In the genomic region with DNA sequence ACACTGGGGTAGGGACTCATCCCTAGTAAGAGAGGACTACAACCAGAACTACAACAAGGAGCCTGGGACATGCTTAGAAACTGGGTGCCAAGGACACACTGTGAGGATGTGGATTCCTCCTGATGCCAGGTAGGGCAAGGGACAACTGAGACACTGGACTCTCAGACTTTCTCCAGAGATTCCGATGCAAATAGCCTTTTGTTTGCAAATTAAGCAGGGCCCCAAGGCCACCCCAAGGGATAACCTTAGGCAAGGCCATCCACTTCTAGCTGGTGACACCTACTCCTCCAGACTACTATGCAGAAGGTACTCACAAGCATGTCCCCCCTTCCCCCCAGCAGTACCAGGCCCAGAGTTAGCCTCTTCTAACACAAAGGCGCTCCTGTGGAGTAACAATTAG, we compare ENCODE assay signal across 17 mouse cellular contexts. TPM values are rescaled to one million over a fixed set of nuclear protein-coding genes. Genes with fewer than 3 reads are reported as not detected.
A peak's percentile ranks its signal among the peaks of the same experiment; 100 is the strongest.
DNase-seq lines count a peak whose midpoint lies in the region; ATAC-seq and TF ChIP-seq lines count a peak whose summit lies in the region.
"Had no signal": no experiment of that assay in that cellular context is flagged by ENCODE, and none has a peak within 500 bp of the region (broad histone marks: within the 10 kb centered on the region; RNA-seq: fewer than 3 reads in every experiment).

No protein-coding gene starts in this region.

- no peak for TF ChIP-seq POLR2A in kidney, adult 2 months (IDR thresholded peaks at IDR 0.05; ENCODE audit: low read depth, low read length)

- peak; percentile 58 for DNase-seq in kidney, adult 2 months
- DNase-seq in kidney, postnatal 10 days, result no peak
- peak; percentile 7 for DNase-seq in ES-CJ7 (ENCODE audit: low read depth, low spot score)
- peak; percentile 63 for DNase-seq in kidney, adult 9 months
- DNase-seq in right cerebral cortex, adult 18-20 months, result no peak
- DNase-seq: cerebellum, adult 18-20 months; retina, postnatal 1 day; thymus, adult 2 months had no signal

- no peak for ATAC-seq in liver, embryonic 12.5 days
- ATAC-seq in neural tube, embryonic 15.5 days (ENCODE audit: low FRiP score), result no peak
- ATAC-seq: intestine, postnatal 0 days; lung, postnatal 0 days; midbrain, embryonic 13.5 days had no signal

- no peak overlapping the region for H3K9ac ChIP-seq in liver, embryonic 12.5 days
- no peak overlapping the region for H3K9ac ChIP-seq in neural tube, embryonic 15.5 days (replicated peaks)
- H3K9ac ChIP-seq: embryonic facial prominence, embryonic 12.5 days; forebrain, embryonic 12.5 days; hindbrain, embryonic 12.5 days; midbrain, embryonic 13.5 days; stomach, embryonic 15.5 days had no signal

- 73% methylated on average over 2 of the region's 2 CpGs for WGBS in kidney, adult 2 months
- 74% methylated on average over 2 of the region's 2 CpGs for WGBS in liver, embryonic 12.5 days (ENCODE audit: insufficient replicate concordance)
- 64% methylated on average over 2 of the region's 2 CpGs for whole genome bisulfite sequencing in neural tube, embryonic 15.5 days

- no peaks in the 10 kb centered on the region for H3K9me3 ChIP-seq in liver, embryonic 12.5 days (replicated peaks)
- no peaks in the 10 kb centered on the region for H3K9me3 ChIP-seq in neural tube, embryonic 15.5 days (replicated peaks)
- H3K9me3 ChIP-seq: embryonic facial prominence, embryonic 12.5 days; forebrain, embryonic 12.5 days; hindbrain, embryonic 12.5 days; midbrain, embryonic 13.5 days; stomach, embryonic 15.5 days had no signal

- peaks cover 23% of the 10 kb centered on the region; the same call in 1 of the 2 replicates for H3K4me1 ChIP-seq in kidney, adult 2 months (ENCODE audit: control insufficient read depth, insufficient read depth, low read length)
- peaks cover 47% of the 10 kb centered on the region for H3K4me1 ChIP-seq in liver, embryonic 12.5 days
- peaks cover 12% of the 10 kb centered on the region for H3K4me1 ChIP-seq in neural tube, embryonic 15.5 days

- peak overlapping the region; percentile 91; the same call in 1 of the 2 replicates for H3K4me2 ChIP-seq in liver, embryonic 12.5 days
- no peak overlapping the region for H3K4me2 ChIP-seq in neural tube, embryonic 15.5 days

- H3K27ac ChIP-seq in kidney, adult 2 months (ENCODE audit: insufficient read depth, low read depth, low read length), result peak overlapping the region; percentile 82
- no peak overlapping the region for H3K27ac ChIP-seq in liver, embryonic 12.5 days
- no peak overlapping the region for H3K27ac ChIP-seq in neural tube, embryonic 15.5 days (replicated peaks)
- H3K27ac ChIP-seq: embryonic facial prominence, embryonic 12.5 days; forebrain, embryonic 12.5 days; hindbrain, embryonic 12.5 days; midbrain, embryonic 13.5 days; stomach, embryonic 15.5 days had no signal

- H3K27me3 ChIP-seq in kidney, adult 2 months (replicated peaks; ENCODE audit: control insufficient read depth, insufficient read depth, low read length), result no peaks in the 10 kb centered on the region
- H3K27me3 ChIP-seq in liver, embryonic 12.5 days (replicated peaks), result peaks cover 32% of the 10 kb centered on the region
- peaks cover 33% of the 10 kb centered on the region for H3K27me3 ChIP-seq in neural tube, embryonic 15.5 days (replicated peaks)

- no peak for TF ChIP-seq CTCF in kidney, adult 2 months (conservative IDR thresholded peaks at IDR 0.05; ENCODE audit: insufficient read depth, insufficient read length, low read depth, low read length)

- peak overlapping the region; percentile 82 for H3K4me3 ChIP-seq in kidney, adult 2 months (ENCODE audit: insufficient read depth, low read depth, low read length)
- H3K4me3 ChIP-seq in liver, embryonic 12.5 days, result no peak overlapping the region
- no peak overlapping the region for H3K4me3 ChIP-seq in neural tube, embryonic 15.5 days (replicated peaks)
- H3K4me3 ChIP-seq: embryonic facial prominence, embryonic 12.5 days; hindbrain, embryonic 12.5 days; midbrain, embryonic 13.5 days had no signal

- no peaks in the 10 kb centered on the region for H3K36me3 ChIP-seq in kidney, adult 2 months (ENCODE audit: control insufficient read depth, insufficient read depth, low read length)
- no peaks in the 10 kb centered on the region for H3K36me3 ChIP-seq in liver, embryonic 12.5 days
- no peaks in the 10 kb centered on the region for H3K36me3 ChIP-seq in neural tube, embryonic 15.5 days
- H3K36me3 ChIP-seq: embryonic facial prominence, embryonic 12.5 days; forebrain, embryonic 12.5 days; hindbrain, embryonic 12.5 days; midbrain, embryonic 13.5 days; stomach, embryonic 15.5 days had no signal

RNA-seq across cellular contexts. Expression of gene Susd3, which starts 1.9 kb away (rescaled TPM):
- 50.1 and 62.3 TPM in 2 replicates for polyA plus RNA-seq in kidney, adult 2 months (2012; rRNA removed)
- polyA plus RNA-seq in liver, embryonic 12.5 days (2016; fragmentation: Nextera tagmentation; extraction: Ambion mirVana), result 2.4 and 2.5 TPM in 2 replicates
- polyA plus RNA-seq in neural tube, embryonic 15.5 days (2015; fragmentation: Nextera tagmentation; extraction: Ambion mirVana), result 0.95 and 2.1 TPM in 2 replicates

RNA-seq across cellular contexts. Expression of gene Card19, which starts 30.8 kb away (rescaled TPM):
- 108 and 124 TPM in 2 replicates for polyA plus RNA-seq in kidney, adult 2 months (2012; rRNA removed)
- 16.5 and 17.0 TPM in 2 replicates for polyA plus RNA-seq in liver, embryonic 12.5 days (2016; fragmentation: Nextera tagmentation; extraction: Ambion mirVana)
- 44.6 and 45.5 TPM in 2 replicates for polyA plus RNA-seq in neural tube, embryonic 15.5 days (2015; fragmentation: Nextera tagmentation; extraction: Ambion mirVana)

RNA-seq across cellular contexts. Expression of gene Ninj1, which starts 59.3 kb away (rescaled TPM):
- polyA plus RNA-seq in kidney, adult 2 months (2012; rRNA removed), result 735 and 1,000 TPM in 2 replicates
- polyA plus RNA-seq in liver, embryonic 12.5 days (2016; fragmentation: Nextera tagmentation; extraction: Ambion mirVana), result 41.5 and 42.6 TPM in 2 replicates
- 37.4 and 38.9 TPM in 2 replicates for polyA plus RNA-seq in neural tube, embryonic 15.5 days (2015; fragmentation: Nextera tagmentation; extraction: Ambion mirVana)

Comparison
In these comparisons a context has a peak if more than half of its experiments do, and no peak if none do; other contexts are left out.
1. DNase-seq: peak in kidney, adult 2 months (single experiment), ES-CJ7 (single experiment) and kidney, adult 9 months (single experiment); none in kidney, postnatal 10 days (single experiment) and right cerebral cortex, adult 18-20 months (single experiment).
2. RNA of gene Susd3, which starts 1.9 kb away (polyA plus RNA-seq): 50.1 to 62.3 TPM in kidney, adult 2 months; 2.4 to 2.5 TPM in liver, embryonic 12.5 days and 0.95 to 2.1 TPM in neural tube, embryonic 15.5 days; every median in the first group is over 10 times any median in the second.
3. RNA of gene Ninj1, which starts 59.3 kb away (polyA plus RNA-seq): 735 to 1,000 TPM in kidney, adult 2 months; 41.5 to 42.6 TPM in liver, embryonic 12.5 days and 37.4 to 38.9 TPM in neural tube, embryonic 15.5 days; every median in the first group is over 10 times any median in the second.